Mouse (Mus musculus): ENCODE measurements at regions not wholly inside any gene's neighbourhood (a gene's known extent, or its start where the extent isn't known, plus 50 kb on each side); places are given as distances from the start of the nearest gene placed in this dataset.

- no peak overlapping the region for H3K9ac ChIP-seq (ENCODE audit: low read depth, low read length)
- no peaks in the 10 kb centered on the region for H3K9me3 ChIP-seq (ENCODE audit: control insufficient read depth, low read length)
- H3K4me1 ChIP-seq (ENCODE audit: control insufficient read depth, insufficient read depth, low read depth, low read length) = no peaks in the 10 kb centered on the region
- H3K36me3 ChIP-seq (ENCODE audit: control insufficient read depth, insufficient read depth, low read length) = no peaks in the 10 kb centered on the region
- ATAC-seq = no peak
- H3K27me3 ChIP-seq (replicated peaks; ENCODE audit: control insufficient read depth, insufficient read depth, low read length) = no peaks in the 10 kb centered on the region
- H3K4me3 ChIP-seq (ENCODE audit: low read length) = no peak overlapping the region
- WGBS = 83% methylated on average over 2 of the region's 2 CpGs
- H3K27ac ChIP-seq (ENCODE audit: low read depth, low read length) = no peak overlapping the region
- H3K4me2 ChIP-seq (ENCODE audit: low read length) = no peak overlapping the region
Measured at GRCm38 (mm10) chr12:9901948-9902347, 332.0 kb downstream of the Osr1 start.

- Histone ChIP-seq H3K27ac (ENCODE audit: low read depth, low read length) (no peak overlapping the region), H3K9me3 (ENCODE audit: control insufficient read depth, low read length) (no peaks in the 10 kb centered on the region), H3K27me3 (replicated peaks; ENCODE audit: control insufficient read depth, insufficient read depth, low read length) (no peaks in the 10 kb centered on the region), H3K4me1 (ENCODE audit: control insufficient read depth, insufficient read depth, low read depth, low read length) (no peaks in the 10 kb centered on the region), H3K4me2 (ENCODE audit: low read length) (no peak overlapping the region), H3K9ac (ENCODE audit: low read depth, low read length) (no peak overlapping the region), H3K4me3 (ENCODE audit: low read length) (no peak overlapping the region), H3K36me3 (ENCODE audit: control insufficient read depth, insufficient read depth, low read length) (no peaks in the 10 kb centered on the region)
- WGBS = 61% methylated on average over 2 of the region's 2 CpGs
- 0 out of 2 replicates have a peak, but pooled peaks have one; percentile 54 for ATAC-seq
Measured at GRCm38 (mm10) chr12:9903702-9904231, 333.9 kb downstream of the Osr1 start.

- Histone ChIP-seq H3K27me3 (replicated peaks; ENCODE audit: control insufficient read depth, insufficient read depth, low read length) (no peaks in the 10 kb centered on the region), H3K36me3 (ENCODE audit: control insufficient read depth, insufficient read depth, low read length) (no peaks in the 10 kb centered on the region), H3K4me3 (ENCODE audit: low read length) (no peak overlapping the region), H3K4me1 (ENCODE audit: control insufficient read depth, insufficient read depth, low read depth, low read length) (no peaks in the 10 kb centered on the region), H3K9ac (ENCODE audit: low read depth, low read length) (no peak overlapping the region), H3K27ac (ENCODE audit: low read depth, low read length) (no peak overlapping the region), H3K4me2 (ENCODE audit: low read length) (no peak overlapping the region), H3K9me3 (ENCODE audit: control insufficient read depth, low read length) (peaks cover 6% of the 10 kb centered on the region; the same call in 1 of the 2 replicates)
- ATAC-seq = no peak
Measured at GRCm38 (mm10) chr12:9912333-9912732, 342.4 kb downstream of the Osr1 start.

- no peak for ATAC-seq
- no peaks in the 10 kb centered on the region for H3K4me1 ChIP-seq (ENCODE audit: control insufficient read depth, insufficient read depth, low read depth, low read length)
- H3K27me3 ChIP-seq (replicated peaks; ENCODE audit: control insufficient read depth, insufficient read depth, low read length) = no peaks in the 10 kb centered on the region
- no peak overlapping the region for H3K9ac ChIP-seq (ENCODE audit: low read depth, low read length)
- no peak overlapping the region for H3K4me3 ChIP-seq (ENCODE audit: low read length)
- H3K27ac ChIP-seq (ENCODE audit: low read depth, low read length) = no peak overlapping the region
- 83% methylated on average over 7 of the region's 7 CpGs for WGBS
- peaks cover 6% of the 10 kb centered on the region; the same call in 1 of the 2 replicates for H3K9me3 ChIP-seq (ENCODE audit: control insufficient read depth, low read length)
- H3K36me3 ChIP-seq (ENCODE audit: control insufficient read depth, insufficient read depth, low read length) = no peaks in the 10 kb centered on the region
- H3K4me2 ChIP-seq (ENCODE audit: low read length) = no peak overlapping the region
Measured at GRCm38 (mm10) chr12:9915726-9916140, 345.8 kb downstream of the Osr1 start.

GRCm38 (mm10) chr12:9918026-9918425 lies 348.1 kb downstream of the Osr1 start:
- 84% methylated on average over 4 of the region's 4 CpGs for WGBS
- no peak overlapping the region for H3K4me3 ChIP-seq (ENCODE audit: low read length)
- ATAC-seq = no peak
- no peaks in the 10 kb centered on the region for H3K4me1 ChIP-seq (ENCODE audit: control insufficient read depth, insufficient read depth, low read depth, low read length)
- peaks cover 6% of the 10 kb centered on the region; the same call in 1 of the 2 replicates for H3K9me3 ChIP-seq (ENCODE audit: control insufficient read depth, low read length)
- H3K4me2 ChIP-seq (ENCODE audit: low read length) = no peak overlapping the region
- no peak overlapping the region for H3K27ac ChIP-seq (ENCODE audit: low read depth, low read length)
- H3K36me3 ChIP-seq (ENCODE audit: control insufficient read depth, insufficient read depth, low read length) = no peaks in the 10 kb centered on the region
- H3K9ac ChIP-seq (ENCODE audit: low read depth, low read length) = no peak overlapping the region
- no peaks in the 10 kb centered on the region for H3K27me3 ChIP-seq (replicated peaks; ENCODE audit: control insufficient read depth, insufficient read depth, low read length)

- H3K9me3 ChIP-seq (ENCODE audit: control insufficient read depth, low read length) = peaks cover 6% of the 10 kb centered on the region; the same call in 1 of the 2 replicates
- ATAC-seq = 0 out of 2 replicates have a peak, but pooled peaks have one; percentile 6
- H3K4me2 ChIP-seq (ENCODE audit: low read length) = no peak overlapping the region
- H3K4me1 ChIP-seq (ENCODE audit: control insufficient read depth, insufficient read depth, low read depth, low read length) = no peaks in the 10 kb centered on the region
- no peak overlapping the region for H3K9ac ChIP-seq (ENCODE audit: low read depth, low read length)
- WGBS = 82% methylated on average over 3 of the region's 3 CpGs
- H3K4me3 ChIP-seq (ENCODE audit: low read length) = no peak overlapping the region
- no peaks in the 10 kb centered on the region for H3K36me3 ChIP-seq (ENCODE audit: control insufficient read depth, insufficient read depth, low read length)
- no peaks in the 10 kb centered on the region for H3K27me3 ChIP-seq (replicated peaks; ENCODE audit: control insufficient read depth, insufficient read depth, low read length)
- no peak overlapping the region for H3K27ac ChIP-seq (ENCODE audit: low read depth, low read length)
Measured at GRCm38 (mm10) chr12:9919007-9919406, 349.1 kb downstream of the Osr1 start.

GRCm38 (mm10) chr12:9919433-9919832 lies 349.5 kb downstream of the Osr1 start:
- no peak overlapping the region for H3K9ac ChIP-seq (ENCODE audit: low read depth, low read length)
- no peak overlapping the region for H3K4me2 ChIP-seq (ENCODE audit: low read length)
- no peak overlapping the region for H3K27ac ChIP-seq (ENCODE audit: low read depth, low read length)
- ATAC-seq = peak; percentile 70; the same call in 1 of the 2 replicates
- no peaks in the 10 kb centered on the region for H3K36me3 ChIP-seq (ENCODE audit: control insufficient read depth, insufficient read depth, low read length)
- H3K4me1 ChIP-seq (ENCODE audit: control insufficient read depth, insufficient read depth, low read depth, low read length) = no peaks in the 10 kb centered on the region
- H3K4me3 ChIP-seq (ENCODE audit: low read length) = no peak overlapping the region
- H3K27me3 ChIP-seq (replicated peaks; ENCODE audit: control insufficient read depth, insufficient read depth, low read length) = no peaks in the 10 kb centered on the region
- peaks cover 6% of the 10 kb centered on the region; the same call in 1 of the 2 replicates for H3K9me3 ChIP-seq (ENCODE audit: control insufficient read depth, low read length)
- whole genome bisulfite sequencing = 67% methylated on average over 4 of the region's 4 CpGs

GRCm38 (mm10) chr12:9920401-9920800 lies 350.5 kb downstream of the Osr1 start:
- Histone ChIP-seq H3K27me3 (replicated peaks; ENCODE audit: control insufficient read depth, insufficient read depth, low read length) (no peaks in the 10 kb centered on the region), H3K36me3 (ENCODE audit: control insufficient read depth, insufficient read depth, low read length) (no peaks in the 10 kb centered on the region), H3K27ac (ENCODE audit: low read depth, low read length) (no peak overlapping the region), H3K4me2 (ENCODE audit: low read length) (no peak overlapping the region), H3K9me3 (ENCODE audit: control insufficient read depth, low read length) (no peaks in the 10 kb centered on the region), H3K9ac (ENCODE audit: low read depth, low read length) (no peak overlapping the region), H3K4me3 (ENCODE audit: low read length) (no peak overlapping the region), H3K4me1 (ENCODE audit: control insufficient read depth, insufficient read depth, low read depth, low read length) (no peaks in the 10 kb centered on the region)
- no peak for ATAC-seq
- 89% methylated on average over 2 of the region's 2 CpGs for WGBS

- Histone ChIP-seq H3K36me3 (ENCODE audit: control insufficient read depth, insufficient read depth, low read length) (no peaks in the 10 kb centered on the region), H3K27ac (ENCODE audit: low read depth, low read length) (no peak overlapping the region), H3K4me1 (ENCODE audit: control insufficient read depth, insufficient read depth, low read depth, low read length) (no peaks in the 10 kb centered on the region), H3K9me3 (ENCODE audit: control insufficient read depth, low read length) (no peaks in the 10 kb centered on the region), H3K4me3 (ENCODE audit: low read length) (no peak overlapping the region), H3K4me2 (ENCODE audit: low read length) (no peak overlapping the region), H3K27me3 (replicated peaks; ENCODE audit: control insufficient read depth, insufficient read depth, low read length) (no peaks in the 10 kb centered on the region), H3K9ac (ENCODE audit: low read depth, low read length) (no peak overlapping the region)
- 94% methylated on average over 2 of the region's 2 CpGs for WGBS
- ATAC-seq = no peak
Measured at GRCm38 (mm10) chr12:9921591-9922198, 351.8 kb downstream of the Osr1 start.

All from hindbrain, embryonic 16.5 days (tissue).